Mouse (Mus musculus): Measurements from ENCODE around the gene Ubac2.

DNA sequence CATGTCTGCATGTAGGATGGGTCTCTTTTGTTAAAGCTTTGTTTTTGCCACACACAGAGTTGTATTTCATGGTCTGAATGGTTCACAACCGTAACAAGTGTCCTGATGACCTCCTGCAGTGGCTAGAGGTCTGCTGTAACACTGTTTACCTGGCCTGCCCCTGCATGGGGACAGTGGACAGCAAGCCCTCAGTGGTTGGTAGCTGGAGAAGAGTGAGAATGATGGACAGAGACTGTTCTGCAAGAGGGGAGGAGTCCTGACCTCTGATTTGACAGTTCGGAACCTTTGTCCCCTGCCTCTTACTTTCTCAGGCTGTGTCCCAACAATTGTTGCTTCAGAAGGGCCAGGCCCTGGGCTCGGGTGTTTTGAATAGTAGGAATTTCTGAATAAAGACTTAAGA lies 39.8 kb downstream of the Ubac2 start:
- TF ChIP-seq CTCF (IDR thresholded peaks at IDR 0.05; ENCODE audit: low read depth) (no peak), EP300 (IDR thresholded peaks at IDR 0.05; ENCODE audit: low read depth) (no peak)
